Mouse (Mus musculus) ES-E14 (cell line): Measurements from ENCODE around the gene Tubgcp6. TPM values are rescaled to one million over a fixed set of nuclear protein-coding genes. Genes with fewer than 3 reads are reported as not detected.

Experiments
- DNase-seq: peaks from one replicate; pipeline ENCODE4 v3.0.0-alpha.2; 2013; ENCODE audit warnings: low read depth, low spot score
- H3K27ac ChIP-seq: 2 replicates; pipeline ENCODE4 v1.5.1; 2012; ENCODE audit warnings: low read depth, mild to moderate bottlenecking, low read length, moderate library complexity, mixed read lengths; ENCODE audit not compliant: poor library complexity, insufficient read depth, severe bottlenecking
- H3K36me3 ChIP-seq: 2 replicates; pipeline ENCODE4 v1.6.1; 2012; ENCODE audit warnings: mild to moderate bottlenecking, low read length, moderate library complexity, mixed read lengths; ENCODE audit not compliant: control insufficient read depth, poor library complexity, insufficient read depth, severe bottlenecking
- H3K4me1 ChIP-seq, 2 experiments: fragments of 150-350 bp in 1 of 2; sonication (generic) in 1 of 2; 2 replicates each; pipeline ENCODE4 v1.6.1; 2012; ENCODE audit warnings: low read length in 2 of 2, mild to moderate bottlenecking in 1 of 2, mixed read lengths in 1 of 2; ENCODE audit not compliant: control insufficient read depth in 2 of 2, insufficient read depth in 2 of 2, poor library complexity in 1 of 2
- H3K4me3 ChIP-seq, 2 experiments: fragments of 150-350 bp in 1 of 2; sonication (generic) in 1 of 2; 2 replicates each; pipeline ENCODE4 v1.5.1; 2012; ENCODE audit warnings: low read length in 2 of 2, low read depth in 1 of 2, mild to moderate bottlenecking in 1 of 2, mixed read lengths in 1 of 2; ENCODE audit not compliant: insufficient read depth in 1 of 2, poor library complexity in 1 of 2, severe bottlenecking in 1 of 2
- H3K9ac ChIP-seq: 2 replicates; pipeline ENCODE4 v1.6.1; 2012; ENCODE audit warnings: low read depth, mild to moderate bottlenecking, low read length, mixed read lengths; ENCODE audit not compliant: poor library complexity, insufficient read depth, severe bottlenecking
- H3K9me3 ChIP-seq: fragments of 150-350 bp; sonication (generic); 2 replicates; pipeline ENCODE4 v1.6.1; 2012; ENCODE audit warnings: low read depth, mild to moderate bottlenecking, low read length; ENCODE audit not compliant: control insufficient read depth, insufficient read depth
- CHD2 ChIP-seq: IDR thresholded peaks from 2 replicates; pipeline ENCODE4 v1.6.1; 2014; ENCODE audit warnings: mild to moderate bottlenecking, low read depth, low read length, inconsistent platforms
- HCFC1 ChIP-seq: IDR thresholded peaks from 2 replicates; pipeline ENCODE4 v1.6.1; 2012; ENCODE audit warnings: low read length, inconsistent platforms, borderline replicate concordance; ENCODE audit not compliant: insufficient read depth
- MAFK ChIP-seq: IDR thresholded peaks from 2 replicates; pipeline ENCODE4 v1.6.1; 2014; ENCODE audit warnings: mild to moderate bottlenecking, low read depth, low read length, inconsistent platforms; ENCODE audit not compliant: insufficient read depth
- ZC3H11A ChIP-seq: IDR thresholded peaks from 2 replicates; pipeline ENCODE4 v1.6.1; 2012; ENCODE audit warnings: low read depth, mild to moderate bottlenecking, inconsistent platforms, low read length, borderline replicate concordance
- ZNF384 ChIP-seq: IDR thresholded peaks from 2 replicates; pipeline ENCODE4 v1.6.1; 2012; ENCODE audit warnings: low read depth, low read length, inconsistent platforms
- in situ Hi-C, 2 experiments: fragments of 600-800 bp; cut with MboI; formaldehyde crosslinking; loops; one replicate each; pipeline ENCODE4 v1.15.1; 2025; ENCODE audit warnings: low sequenced_read_pairs in 2 of 2, inconsistent platforms in 1 of 2; ENCODE audit not compliant: unreplicated experiment in 2 of 2
- total RNA-seq: library from RNA; depleted of rRNA; stranded (reverse); fragments of 300-350 nt; gene quantifications from 2 replicates; pipeline ENCODE4 v1.2.3, GENCODE M21; 2012

Gene Tubgcp6
- total RNA-seq, 1 experiment, result 37.3 TPM

DNA sequence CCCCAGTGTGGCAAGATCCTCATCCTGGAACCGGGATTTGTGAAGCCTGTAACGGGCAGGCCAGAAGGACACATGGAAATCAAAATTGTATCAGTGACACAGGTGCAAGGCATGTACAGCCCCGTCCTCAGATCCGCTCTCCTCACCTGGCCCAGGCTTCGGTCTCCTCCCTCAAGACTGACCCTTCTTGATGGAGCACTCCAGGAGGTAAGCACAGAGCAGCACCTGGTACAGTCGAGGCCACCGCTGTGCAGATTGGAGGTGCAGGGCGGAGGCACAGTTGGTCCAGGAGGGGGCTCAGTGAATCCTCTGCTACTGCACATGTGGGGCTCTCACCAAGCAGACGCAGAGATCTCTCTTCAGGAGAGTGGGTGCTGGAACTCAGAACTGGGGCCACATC lies 2.4 kb upstream of the Tubgcp6 start:
- Histone ChIP-seq H3K4me1 (peaks cover 0 to 10% of the 10 kb centered on the region in 2 experiments; a peak in 1 of 4 replicates), H3K9me3 (no peaks in the 10 kb centered on the region), H3K27ac (no peak overlapping the region), H3K36me3 (no peaks in the 10 kb centered on the region; the same call in 1 of the 2 replicates), H3K4me3 (no peak overlapping the region), H3K9ac (no peak overlapping the region)
- in situ Hi-C loops, result no loop called here
- TF ChIP-seq ZC3H11A, result no peak
- no peak for TF ChIP-seq ZNF384
- TF ChIP-seq CHD2, result no peak
- no peak for TF ChIP-seq MAFK
- no peak for TF ChIP-seq HCFC1
- DNase-seq, result no peak

DNA sequence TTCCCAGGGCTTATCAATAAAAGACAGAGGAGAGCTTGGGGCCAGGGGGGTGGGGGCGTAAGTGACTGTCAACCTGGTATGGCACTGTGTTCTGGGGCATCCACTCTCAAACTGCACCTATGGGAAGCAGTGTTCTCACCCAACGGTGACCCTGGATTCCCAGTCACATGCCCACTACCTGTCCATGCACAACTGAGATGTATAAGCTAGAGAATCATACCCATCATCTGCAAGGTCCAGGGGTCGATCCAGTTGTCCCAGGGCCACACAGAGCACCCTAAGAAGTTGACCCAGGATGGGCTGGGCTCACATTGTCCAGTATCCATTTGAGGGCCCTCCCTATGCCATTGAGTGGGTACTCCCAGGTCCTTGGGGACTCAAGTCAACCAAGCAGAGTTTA lies 1.4 kb upstream of the Tubgcp6 start:
- Histone ChIP-seq H3K4me3 (no peak overlapping the region), H3K9me3 (no peaks in the 10 kb centered on the region), H3K27ac (no peak overlapping the region), H3K4me1 (peaks cover 0 to 10% of the 10 kb centered on the region in 2 experiments; a peak in 1 of 4 replicates), H3K36me3 (peaks cover 3% of the 10 kb centered on the region; the same call in 1 of the 2 replicates), H3K9ac (no peak overlapping the region)
- TF ChIP-seq MAFK, result no peak
- no peak for TF ChIP-seq HCFC1
- no peak for TF ChIP-seq ZC3H11A
- TF ChIP-seq ZNF384, result no peak
- TF ChIP-seq CHD2, result no peak
- in situ Hi-C loops, result no loop called here
- no peak for DNase-seq

DNA sequence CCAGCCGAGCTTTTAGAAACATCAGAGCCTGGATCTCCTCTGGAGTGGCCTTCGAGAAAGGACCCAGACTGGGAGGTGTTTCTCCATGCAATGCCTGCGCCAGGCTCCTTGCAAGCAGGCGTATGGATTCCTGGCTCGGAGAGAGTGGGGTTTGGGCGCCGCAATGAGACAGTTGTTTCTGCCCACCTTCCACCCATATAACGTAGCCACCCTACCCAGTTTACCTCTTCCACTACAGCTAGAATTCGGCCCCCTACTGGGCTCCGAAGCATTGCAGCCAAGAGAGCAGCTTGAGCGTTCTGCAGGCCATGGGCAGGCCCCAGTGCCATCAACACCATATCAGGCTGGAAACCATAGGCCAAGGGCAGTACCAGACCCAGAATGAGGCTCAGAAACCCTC lies 683 bp upstream of the Tubgcp6 start:
- in situ Hi-C loops, result no loop called here
- TF ChIP-seq ZNF384 (no peak), HCFC1 (no peak), ZC3H11A (no peak), CHD2 (no peak), MAFK (no peak)
- Histone ChIP-seq H3K27ac (no peak overlapping the region), H3K9me3 (no peaks in the 10 kb centered on the region), H3K4me3 (peak overlapping the region; percentile 69 to 93), H3K4me1 (peaks cover 0 to 8% of the 10 kb centered on the region in 2 experiments; a peak in 1 of 4 replicates), H3K9ac (peak overlapping the region; percentile 67; the same call in 1 of the 2 replicates), H3K36me3 (peaks cover 3% of the 10 kb centered on the region; the same call in 1 of the 2 replicates)
- no peak for DNase-seq

GRCm38 (mm10) chr15:89118007-89118406 lies 4.9 kb downstream of the Tubgcp6 start:
- H3K4me1 ChIP-seq, result peaks cover 0 to 5% of the 10 kb centered on the region in 2 experiments; a peak in 1 of 4 replicates
- in situ Hi-C loops, result no loop called here
- H3K9me3 ChIP-seq, result no peaks in the 10 kb centered on the region
- no peak overlapping the region for H3K4me3 ChIP-seq
- TF ChIP-seq ZC3H11A, result no peak
- TF ChIP-seq CHD2, result no peak
- TF ChIP-seq ZNF384, result no peak
- no peak for TF ChIP-seq HCFC1
- no peak for TF ChIP-seq MAFK
- no peak for DNase-seq
- peaks cover 15% of the 10 kb centered on the region for H3K36me3 ChIP-seq
- no peak overlapping the region for H3K27ac ChIP-seq
- no peak overlapping the region for H3K9ac ChIP-seq

DNA sequence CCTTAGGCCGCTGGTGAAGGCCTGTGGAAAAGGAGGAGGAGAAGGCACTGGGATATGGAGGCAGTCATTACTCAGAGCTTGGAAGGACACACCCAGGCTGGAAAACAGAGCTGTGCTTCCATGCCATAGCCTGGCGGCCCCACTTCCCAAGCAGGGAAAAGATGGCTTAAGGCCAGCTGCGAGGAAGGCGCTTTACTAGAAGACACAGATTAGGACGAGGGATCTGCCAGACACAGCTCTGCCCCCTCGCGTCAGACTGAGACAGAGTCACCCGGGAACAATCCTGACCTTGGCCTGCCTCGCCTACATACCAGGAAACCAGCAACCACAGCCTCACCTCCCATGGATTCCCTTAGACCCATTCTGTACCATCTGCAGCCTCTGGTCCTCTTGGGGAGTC lies 12.8 kb downstream of the Tubgcp6 start:
- no peak overlapping the region for H3K9ac ChIP-seq
- no peaks in the 10 kb centered on the region for H3K9me3 ChIP-seq
- H3K36me3 ChIP-seq, result peaks cover 51% of the 10 kb centered on the region
- TF ChIP-seq ZNF384 (no peak), CHD2 (no peak), HCFC1 (no peak), MAFK (no peak), ZC3H11A (no peak)
- in situ Hi-C loops, result no loop called here
- no peak overlapping the region for H3K4me3 ChIP-seq
- no peaks in the 10 kb centered on the region for H3K4me1 ChIP-seq
- no peak overlapping the region for H3K27ac ChIP-seq
- no peak for DNase-seq
